Mouse (Mus musculus) myocyte (in vitro differentiated cells): ENCODE data around the gene Zmynd8. TPM values are rescaled to one million over a fixed set of nuclear protein-coding genes. Genes with fewer than 3 reads are reported as not detected.
A peak's percentile ranks its signal among the peaks of the same experiment; 100 is the strongest.

ENCODE experiments used
- H3K27me3 ChIP-seq: one replicate; pipeline ENCODE4 v1.6.1; 2011; ENCODE audit not compliant: control insufficient read depth, insufficient read depth, insufficient read length
- H3K36me3 ChIP-seq: one replicate; pipeline ENCODE4 v1.6.1; 2011; ENCODE audit not compliant: control insufficient read depth, insufficient read depth
- H3K4me2 ChIP-seq: one replicate; pipeline ENCODE4 v1.6.1; 2011; ENCODE audit warnings: low read depth, control low read depth
- H3K4me3 ChIP-seq: one replicate; pipeline ENCODE4 v1.5.1; 2011; ENCODE audit warnings: mild to moderate bottlenecking, control low read depth, moderate library complexity
- H3K79me2 ChIP-seq: one replicate; pipeline ENCODE4 v1.6.1; 2011; ENCODE audit not compliant: control insufficient read depth, insufficient read depth
- H3ac ChIP-seq: one replicate; pipeline ENCODE4 v1.6.1; 2011; ENCODE audit not compliant: control insufficient read depth, insufficient read length
- CEBPB ChIP-seq: IDR thresholded peaks from 2 replicates; pipeline ENCODE4 v1.6.1; 2011; ENCODE audit warnings: mild to moderate bottlenecking, moderate library complexity; ENCODE audit not compliant: poor library complexity, insufficient read depth, severe bottlenecking
- E2F4 ChIP-seq: IDR thresholded peaks from one replicate; pipeline ENCODE4 v1.6.1; 2011; ENCODE audit warnings: mild to moderate bottlenecking, control low read depth, moderate library complexity; ENCODE audit not compliant: insufficient read depth
- MAX ChIP-seq: IDR thresholded peaks from one replicate; pipeline ENCODE4 v1.6.1; 2011; ENCODE audit warnings: low read depth, mild to moderate bottlenecking, control low read depth
- MYOD1 ChIP-seq, 3 experiments: IDR thresholded peaks; one replicate each; pipeline ENCODE4 v1.6.1; 2011; ENCODE audit warnings: control low read depth in 2 of 3, low read depth in 2 of 3, mild to moderate bottlenecking in 2 of 3, moderate library complexity in 1 of 3; ENCODE audit not compliant: insufficient read length in 2 of 3, control insufficient read depth in 1 of 3
- MYOG ChIP-seq, 3 experiments: IDR thresholded peaks; one replicate each; pipeline ENCODE4 v1.6.1; 2011; ENCODE audit warnings: control low read depth in 2 of 3, low read depth in 2 of 3, mild to moderate bottlenecking in 2 of 3; ENCODE audit not compliant: insufficient read length in 2 of 3, control insufficient read depth in 1 of 3, insufficient read depth in 1 of 3
- POLR2A ChIP-seq: IDR thresholded peaks from one replicate; pipeline ENCODE4 v1.6.1; 2011; ENCODE audit warnings: low read depth, mild to moderate bottlenecking, control low read depth, moderate library complexity; ENCODE audit not compliant: insufficient read length
- POLR2AphosphoS2 ChIP-seq: IDR thresholded peaks from one replicate; pipeline ENCODE4 v1.6.1; 2011; ENCODE audit warnings: low read depth, control low read depth; ENCODE audit not compliant: insufficient read length
- REST ChIP-seq: IDR thresholded peaks from one replicate; pipeline ENCODE4 v1.6.1; 2011; ENCODE audit warnings: mild to moderate bottlenecking, control low read depth, moderate library complexity; ENCODE audit not compliant: insufficient read depth, insufficient read length
- SRF ChIP-seq: IDR thresholded peaks from one replicate; pipeline ENCODE4 v1.6.1; 2011; ENCODE audit warnings: low read depth; ENCODE audit not compliant: control insufficient read depth, insufficient read length
- TCF12 ChIP-seq: IDR thresholded peaks from one replicate; pipeline ENCODE4 v1.6.1; 2011; ENCODE audit warnings: mild to moderate bottlenecking, control low read depth; ENCODE audit not compliant: poor library complexity, insufficient read depth, severe bottlenecking
- TCF3 ChIP-seq: IDR thresholded peaks from one replicate; pipeline ENCODE4 v1.6.1; 2011; ENCODE audit warnings: low read depth, control low read depth; ENCODE audit not compliant: insufficient read length
- USF1 ChIP-seq: IDR thresholded peaks from one replicate; pipeline ENCODE4 v1.6.1; 2011; ENCODE audit warnings: low read depth, mild to moderate bottlenecking, control low read depth, moderate library complexity
- polyA plus RNA-seq: library from polyadenylated mRNA; unstranded; fragments of >200 nt; fragmentation: generic; extraction: Trizol; gene quantifications from one replicate; pipeline ENCODE4 v1.2.1, GENCODE M21; 2012; ENCODE audit warnings: missing spikeins

The Zmynd8 gene
- polyA plus RNA-seq, 1 experiment = 20.9 TPM

DNA sequence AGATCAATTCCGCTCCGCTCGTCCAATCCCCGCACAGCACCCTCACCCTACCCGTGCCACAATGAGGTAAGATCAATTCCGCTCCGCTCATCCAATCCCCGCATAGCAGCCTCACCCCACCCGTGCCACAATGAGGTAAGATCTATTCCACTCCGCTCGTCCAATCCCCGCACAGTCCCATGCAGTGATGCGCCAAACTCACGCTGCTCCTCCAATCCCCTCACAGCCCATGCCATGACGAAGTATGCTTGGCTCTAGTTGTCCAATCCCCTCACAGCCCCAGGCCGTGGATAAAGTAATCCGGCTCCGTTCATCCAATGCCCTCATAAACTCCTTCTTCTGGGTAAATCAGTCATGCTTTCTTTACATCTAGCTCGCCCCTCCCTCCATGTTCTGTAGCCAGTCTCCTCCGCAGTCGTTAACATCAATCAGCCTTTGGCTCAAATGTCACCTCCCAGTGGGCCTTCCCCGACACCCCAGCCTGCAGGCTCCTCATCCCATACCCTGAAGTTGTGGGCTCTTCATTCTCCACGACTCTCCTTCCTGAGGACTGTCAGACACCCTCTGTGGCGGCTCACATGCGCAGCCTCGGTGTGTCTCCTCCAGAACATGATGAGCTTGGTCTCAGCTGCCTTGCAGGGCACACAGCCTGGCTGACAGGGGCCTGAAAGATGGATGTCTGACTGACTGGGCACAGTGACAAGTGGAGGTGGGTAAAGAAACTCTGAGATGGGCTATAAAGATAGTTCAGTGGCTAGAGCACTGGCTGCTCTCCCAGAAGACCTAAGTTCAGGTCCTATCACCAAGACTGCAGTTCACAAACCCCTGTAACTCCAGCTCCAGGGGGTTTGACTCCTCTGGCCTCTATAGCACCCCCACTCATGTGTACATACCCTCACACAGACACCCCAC is 36.9 kb downstream of the Zmynd8 start:
- no peak for TF ChIP-seq USF1
- no peak for TF ChIP-seq E2F4
- no peak for TF ChIP-seq TCF12
- no peak for TF ChIP-seq POLR2AphosphoS2
- TF ChIP-seq SRF = no peak
- no peak for TF ChIP-seq MYOG (IDR thresholded peaks at IDR 0.05; ENCODE audit: control insufficient read depth in 1 of 3, insufficient read depth in 1 of 3, insufficient read length in 2 of 3, low read depth in 2 of 3)
- TF ChIP-seq TCF3 = no peak
- TF ChIP-seq MYOD1 (IDR thresholded peaks at IDR 0.05; ENCODE audit: control insufficient read depth in 1 of 3, insufficient read length in 2 of 3, low read depth in 2 of 3) = no peak
- no peak for TF ChIP-seq CEBPB
- TF ChIP-seq REST = no peak
- TF ChIP-seq POLR2A = no peak
- no peak for TF ChIP-seq MAX
- no peaks in the 10 kb centered on the region for H3K27me3 ChIP-seq
- H3ac ChIP-seq = no peak overlapping the region
- no peak overlapping the region for H3K4me3 ChIP-seq
- no peaks in the 10 kb centered on the region for H3K36me3 ChIP-seq
- no peak overlapping the region for H3K4me2 ChIP-seq
- H3K79me2 ChIP-seq = peaks cover 86% of the 10 kb centered on the region

DNA sequence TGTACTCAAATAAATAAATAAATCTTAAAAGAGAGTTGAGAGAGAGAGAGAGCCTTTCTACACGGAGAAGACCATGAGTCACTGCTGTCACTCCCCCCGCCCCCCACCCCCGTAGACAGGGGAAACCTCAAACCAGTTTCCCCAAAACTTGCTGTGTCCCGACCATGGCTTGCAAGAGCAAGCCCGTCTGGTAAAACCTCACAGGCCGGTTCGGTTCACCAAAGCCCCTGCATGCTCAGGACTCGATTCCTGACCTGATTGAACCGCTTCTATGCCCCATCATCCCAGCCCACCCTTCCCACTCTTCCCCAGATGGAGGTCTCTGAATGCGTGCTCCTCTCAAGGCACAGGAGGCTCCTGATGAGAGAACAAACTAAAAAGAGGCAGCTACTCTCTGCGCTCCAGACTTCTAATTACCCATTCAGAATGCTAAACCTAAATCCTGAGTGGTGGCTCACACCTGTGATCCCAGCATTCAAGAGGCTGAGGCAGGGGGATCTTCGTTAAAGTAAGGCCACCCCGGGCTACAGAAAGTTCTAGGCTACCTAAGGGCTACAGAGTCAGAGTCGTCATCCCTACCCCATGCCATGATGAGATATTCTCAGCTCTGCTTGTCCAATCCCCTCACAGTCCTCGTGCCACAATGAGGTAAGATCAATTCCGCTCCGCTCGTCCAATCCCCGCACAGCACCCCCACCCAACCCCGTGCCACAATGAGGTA is 37.7 kb downstream of the Zmynd8 start:
- Histone ChIP-seq H3K4me3 (no peak overlapping the region), H3K36me3 (no peaks in the 10 kb centered on the region), H3K27me3 (no peaks in the 10 kb centered on the region), H3K4me2 (no peak overlapping the region), H3K79me2 (peaks cover 77% of the 10 kb centered on the region), H3ac (no peak overlapping the region)
- TF ChIP-seq MYOG (IDR thresholded peaks at IDR 0.05; ENCODE audit: control insufficient read depth in 1 of 3, insufficient read depth in 1 of 3, insufficient read length in 2 of 3, low read depth in 2 of 3) = no peak
- TF ChIP-seq REST = no peak
- no peak for TF ChIP-seq TCF12
- no peak for TF ChIP-seq POLR2A
- TF ChIP-seq SRF = no peak
- no peak for TF ChIP-seq MAX
- TF ChIP-seq USF1 = no peak
- TF ChIP-seq E2F4 = no peak
- TF ChIP-seq TCF3 = no peak
- no peak for TF ChIP-seq POLR2AphosphoS2

DNA sequence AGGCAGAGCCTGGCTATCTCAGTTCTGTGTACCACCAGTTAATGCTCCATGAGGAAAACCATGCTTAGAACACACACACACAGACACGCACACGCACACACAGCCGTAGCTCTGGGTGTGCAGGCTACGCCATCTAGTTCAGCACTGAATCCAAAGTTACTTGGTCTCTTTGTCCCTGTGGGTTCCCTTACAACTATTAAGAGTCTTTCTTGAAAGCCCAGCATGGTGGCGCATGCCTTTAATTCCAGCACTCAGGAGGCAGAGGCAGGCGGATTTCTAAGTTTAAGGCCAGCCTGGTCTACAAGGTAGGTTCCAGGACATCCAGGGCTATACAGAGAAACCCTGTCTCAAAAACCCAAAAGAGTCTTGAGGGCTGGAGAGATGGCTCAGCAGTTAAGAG is 38.4 kb downstream of the Zmynd8 start:
- H3K4me3 ChIP-seq = no peak overlapping the region
- TF ChIP-seq TCF3 = no peak
- no peak for TF ChIP-seq SRF
- TF ChIP-seq POLR2A = no peak
- TF ChIP-seq TCF12 = no peak
- TF ChIP-seq MYOD1 (IDR thresholded peaks at IDR 0.05; ENCODE audit: control insufficient read depth in 1 of 3, insufficient read length in 2 of 3, low read depth in 2 of 3) = no peak
- no peak for TF ChIP-seq REST
- no peak for TF ChIP-seq USF1
- TF ChIP-seq CEBPB = no peak
- no peak for TF ChIP-seq POLR2AphosphoS2
- peaks cover 71% of the 10 kb centered on the region for H3K79me2 ChIP-seq
- H3K27me3 ChIP-seq = no peaks in the 10 kb centered on the region
- no peak overlapping the region for H3ac ChIP-seq
- no peaks in the 10 kb centered on the region for H3K36me3 ChIP-seq
- H3K4me2 ChIP-seq = no peak overlapping the region

DNA sequence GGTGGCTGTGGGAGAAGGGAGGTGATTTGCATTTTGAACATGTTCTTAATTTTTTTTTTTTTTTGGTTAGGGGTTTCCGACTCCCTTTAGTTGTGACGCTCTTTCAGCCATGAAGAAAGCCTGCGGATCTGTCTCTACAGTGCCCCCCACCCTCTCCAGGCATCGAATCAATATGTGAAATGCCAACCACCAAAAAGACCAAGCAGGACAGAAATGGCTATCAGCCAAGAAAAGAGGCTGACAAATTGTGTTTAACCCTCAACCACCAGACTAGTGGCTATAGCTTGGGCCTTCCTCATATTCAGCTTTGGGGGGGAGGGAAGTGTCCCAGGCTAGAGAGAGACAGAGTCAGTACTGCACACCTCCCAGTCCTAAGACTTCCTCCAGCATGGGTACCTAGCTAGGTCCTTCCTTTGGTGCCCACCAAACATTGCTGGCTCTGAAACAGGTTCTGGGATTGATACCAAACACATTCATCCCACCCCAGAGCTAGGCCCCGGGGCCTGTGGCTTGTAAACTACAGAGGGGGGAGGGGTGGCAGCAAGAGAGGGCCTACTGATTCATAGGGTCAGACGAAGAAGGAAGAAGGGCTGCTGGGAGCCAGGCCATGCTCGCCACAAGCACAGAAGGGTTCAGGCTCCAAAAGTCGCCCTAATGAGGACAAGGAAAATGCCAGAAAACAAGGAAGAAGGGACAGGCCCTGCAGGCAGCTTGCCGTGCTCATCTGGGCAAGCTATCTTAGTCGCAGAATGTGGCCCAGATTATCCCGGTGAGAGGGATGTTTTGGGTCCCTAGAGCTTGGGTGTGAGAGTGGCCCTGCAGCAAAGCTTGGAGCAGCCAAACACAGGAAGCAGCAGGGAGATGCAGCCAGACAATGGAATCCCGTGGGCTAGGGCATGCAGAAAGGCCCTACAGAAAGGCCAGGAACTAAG is 40.1 kb downstream of the Zmynd8 start:
- peak overlapping the region; percentile 15 for H3K4me3 ChIP-seq
- peak overlapping the region; percentile 91 for H3K4me2 ChIP-seq
- no peaks in the 10 kb centered on the region for H3K36me3 ChIP-seq
- H3ac ChIP-seq = no peak overlapping the region
- no peaks in the 10 kb centered on the region for H3K27me3 ChIP-seq
- H3K79me2 ChIP-seq = peaks cover 74% of the 10 kb centered on the region
- TF ChIP-seq POLR2A (no peak), SRF (no peak), REST (no peak), MAX (no peak), USF1 (no peak), MYOG (IDR thresholded peaks at IDR 0.05; ENCODE audit: control insufficient read depth in 1 of 3, insufficient read depth in 1 of 3, insufficient read length in 2 of 3, low read depth in 2 of 3) (no peak), CEBPB (no peak), E2F4 (no peak), TCF12 (no peak), TCF3 (no peak), POLR2AphosphoS2 (no peak), MYOD1 (IDR thresholded peaks at IDR 0.05; ENCODE audit: control insufficient read depth in 1 of 3, insufficient read length in 2 of 3, low read depth in 2 of 3) (no peak)
